Mouse (Mus musculus): ENCODE results near the gene Tmem247. TPM values are rescaled to one million over a fixed set of nuclear protein-coding genes. Genes with fewer than 3 reads are reported as not detected.

Gene Tmem247
- polyA plus RNA-seq, 1 experiment from 2014 or later = not detected

DNA sequence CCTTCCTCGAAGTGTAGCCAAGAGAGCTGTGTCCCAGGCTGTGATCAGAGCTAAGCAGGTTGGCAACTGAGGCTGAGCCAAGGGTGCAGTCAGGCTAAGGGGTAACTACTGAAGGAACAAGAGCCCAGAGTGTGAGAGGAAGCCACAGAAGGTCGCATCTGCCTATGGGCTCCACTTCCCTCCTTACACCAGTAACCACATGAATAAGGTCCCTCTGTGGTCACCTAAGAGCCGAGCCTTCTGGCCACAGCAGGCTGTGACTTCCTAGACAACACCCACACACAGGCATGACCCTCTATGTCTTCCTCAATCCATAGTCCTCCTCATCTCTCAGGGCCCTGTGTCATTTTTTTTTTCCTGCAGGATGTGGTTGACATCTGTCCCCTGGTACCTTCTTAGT lies 12.9 kb upstream of the Tmem247 start:
- H3K27ac ChIP-seq = 0 out of 2 replicates have a peak overlapping the region, but pooled peaks have one; percentile 36
- WGBS = 65% methylated on average over 3 of the region's 3 CpGs
- no peaks in the 10 kb centered on the region for H3K9me3 ChIP-seq
- peak; percentile 55 for DNase-seq (ENCODE audit: low spot score)
- H3K36me3 ChIP-seq = no peaks in the 10 kb centered on the region
- H3K27me3 ChIP-seq (ENCODE audit: insufficient read depth, poor library complexity, severe bottlenecking) = peaks cover 22% of the 10 kb centered on the region
- no peak overlapping the region for H3K4me3 ChIP-seq
- peaks cover 39% of the 10 kb centered on the region for H3K4me1 ChIP-seq

DNA sequence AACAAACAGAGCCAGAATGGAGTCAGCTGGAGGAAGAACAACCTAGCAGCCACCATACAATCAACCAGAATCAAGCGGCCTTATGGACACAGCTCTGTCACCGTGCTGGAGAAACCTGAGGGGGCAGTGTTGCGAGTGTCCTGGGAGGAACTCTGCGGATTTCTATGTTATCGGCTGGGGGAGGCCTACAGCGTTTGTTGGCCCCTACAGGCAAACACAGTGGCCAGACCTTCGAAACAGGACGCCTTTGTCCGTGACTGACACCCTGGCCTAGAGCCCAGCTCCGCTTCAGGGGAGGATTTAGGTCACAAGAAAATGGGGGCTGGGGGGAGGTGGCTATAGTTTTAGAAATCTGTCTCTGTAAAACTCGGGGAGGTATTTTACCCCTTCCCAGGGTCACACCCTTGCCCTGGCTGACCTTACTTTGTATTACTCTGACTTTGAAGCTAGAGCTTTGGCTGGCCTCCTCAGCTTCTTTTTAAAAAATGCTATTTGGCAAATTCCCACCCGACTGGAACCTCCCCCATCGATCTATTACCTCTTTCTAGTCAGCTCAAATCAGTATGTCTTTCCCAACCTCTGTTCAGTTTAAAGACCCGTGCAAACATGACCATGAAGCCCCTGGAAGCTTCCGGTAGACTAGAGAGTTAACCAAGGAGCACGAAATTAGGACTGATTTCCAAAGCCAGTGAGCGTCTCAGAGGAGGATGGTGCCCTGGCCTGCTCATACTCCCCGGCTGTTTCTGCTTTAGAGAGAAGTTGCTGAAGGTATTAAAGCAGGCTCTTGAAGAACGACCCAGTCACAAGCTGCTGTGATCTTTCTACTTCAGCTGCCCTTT lies 11.6 kb upstream of the Tmem247 start:
- peak; percentile 84 for DNase-seq (ENCODE audit: low spot score)
- peaks cover 43% of the 10 kb centered on the region for H3K4me1 ChIP-seq
- H3K27ac ChIP-seq = peak overlapping the region; percentile 4; the same call in 1 of the 2 replicates
- no peaks in the 10 kb centered on the region for H3K36me3 ChIP-seq
- WGBS = 26% methylated on average over 19 of the region's 19 CpGs
- 0 out of 2 replicates have a peak overlapping the region, but pooled peaks have one; percentile 15 for H3K4me3 ChIP-seq
- H3K27me3 ChIP-seq (ENCODE audit: insufficient read depth, poor library complexity, severe bottlenecking) = peaks cover 22% of the 10 kb centered on the region
- no peaks in the 10 kb centered on the region for H3K9me3 ChIP-seq

DNA sequence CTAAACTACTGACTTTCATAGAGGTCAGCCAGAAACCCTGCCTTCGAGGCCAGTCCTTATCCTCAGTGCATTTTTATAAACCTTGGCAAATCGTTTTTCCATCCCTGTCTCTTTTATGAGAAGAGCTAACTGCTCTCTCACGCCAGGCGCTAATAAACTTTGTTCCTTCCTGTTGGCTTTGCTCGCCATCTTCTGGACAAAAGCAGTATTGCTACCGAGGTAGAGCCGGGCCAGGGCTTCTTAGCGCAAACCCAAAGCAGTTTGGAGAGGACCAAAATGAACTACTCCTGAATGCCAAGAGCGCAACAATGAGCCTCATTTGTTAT lies 11.0 kb upstream of the Tmem247 start:
- Histone ChIP-seq H3K4me3 (0 out of 2 replicates have a peak overlapping the region, but pooled peaks have one; percentile 15), H3K36me3 (no peaks in the 10 kb centered on the region), H3K4me1 (peaks cover 45% of the 10 kb centered on the region), H3K27ac (peak overlapping the region; percentile 4; the same call in 1 of the 2 replicates), H3K9me3 (no peaks in the 10 kb centered on the region), H3K27me3 (ENCODE audit: insufficient read depth, poor library complexity, severe bottlenecking) (peaks cover 22% of the 10 kb centered on the region)
- WGBS = 3% methylated on average over 9 of the region's 9 CpGs
- peak; percentile 86 for DNase-seq (ENCODE audit: low spot score)

DNA sequence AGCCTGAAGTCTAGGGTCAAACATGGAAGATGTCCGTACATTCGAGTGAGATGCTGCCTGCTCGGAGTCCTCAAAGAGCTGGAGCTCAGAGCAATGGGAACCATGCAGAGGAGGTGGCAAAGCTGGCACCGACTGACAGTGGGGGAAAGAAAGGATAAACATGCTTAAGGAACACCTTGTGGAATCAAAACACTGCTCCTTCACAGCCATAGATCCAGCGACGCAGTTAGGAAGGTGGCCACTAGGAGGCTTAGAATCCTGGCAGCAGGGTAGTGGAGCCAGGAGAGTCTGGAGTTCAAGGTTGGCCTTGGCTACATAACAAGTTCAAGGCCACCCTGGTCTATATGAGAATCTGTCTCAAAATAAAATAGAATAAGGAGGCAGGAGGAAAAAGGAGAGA lies 10.5 kb upstream of the Tmem247 start:
- peaks cover 50% of the 10 kb centered on the region for H3K4me1 ChIP-seq
- H3K27me3 ChIP-seq (ENCODE audit: insufficient read depth, poor library complexity, severe bottlenecking) = peaks cover 22% of the 10 kb centered on the region
- H3K36me3 ChIP-seq = no peaks in the 10 kb centered on the region
- H3K4me3 ChIP-seq = no peak overlapping the region
- DNase-seq (ENCODE audit: low spot score) = no peak
- no peak overlapping the region for H3K27ac ChIP-seq
- no peaks in the 10 kb centered on the region for H3K9me3 ChIP-seq
- 26% methylated on average over 6 of the region's 6 CpGs for WGBS

DNA sequence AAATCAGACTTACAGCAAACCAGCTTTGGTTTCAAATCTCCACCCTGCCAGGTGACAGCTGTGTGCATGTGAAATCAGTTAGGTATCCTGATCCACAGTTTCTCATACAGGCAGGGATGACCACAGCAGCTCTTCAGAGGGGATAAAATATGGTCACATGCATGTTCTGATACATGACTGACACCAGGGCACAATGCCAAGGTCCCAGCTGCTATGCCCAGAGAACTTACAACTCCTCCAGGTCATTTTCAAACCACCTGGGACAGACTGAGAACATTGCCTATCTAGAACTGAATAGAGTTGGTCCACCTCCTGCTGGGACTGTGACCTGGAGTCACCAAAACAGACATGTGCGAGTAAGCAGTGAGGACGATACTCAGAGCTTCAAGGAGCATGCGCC lies 10.1 kb upstream of the Tmem247 start:
- peak; percentile 68 for DNase-seq (ENCODE audit: low spot score)
- peaks cover 22% of the 10 kb centered on the region for H3K27me3 ChIP-seq (ENCODE audit: insufficient read depth, poor library complexity, severe bottlenecking)
- peaks cover 54% of the 10 kb centered on the region for H3K4me1 ChIP-seq
- H3K9me3 ChIP-seq = no peaks in the 10 kb centered on the region
- no peaks in the 10 kb centered on the region for H3K36me3 ChIP-seq
- 84% methylated on average over 3 of the region's 3 CpGs for WGBS
- no peak overlapping the region for H3K27ac ChIP-seq
- no peak overlapping the region for H3K4me3 ChIP-seq

DNA sequence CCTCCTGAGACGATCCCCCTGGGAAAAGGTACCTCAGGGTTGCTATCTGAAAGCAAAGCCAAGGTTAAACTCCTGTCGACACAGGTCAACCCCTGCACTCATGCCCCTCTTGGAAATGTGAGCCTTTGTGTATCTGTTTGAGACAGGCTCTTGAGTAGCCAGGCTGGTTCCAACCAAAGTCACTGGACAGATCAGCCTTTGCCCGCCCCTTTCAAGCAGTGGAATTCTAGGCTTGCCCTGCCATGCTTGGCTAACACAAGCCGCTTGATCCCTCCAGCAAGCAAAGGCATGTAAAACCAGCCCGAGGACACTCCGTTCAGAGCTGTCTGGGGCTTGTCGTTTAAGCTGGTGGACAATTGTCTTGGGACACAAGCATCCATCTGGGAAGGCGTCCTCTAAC lies 8.8 kb upstream of the Tmem247 start:
- peak; percentile 67 for DNase-seq (ENCODE audit: low spot score)
- WGBS = 60% methylated on average over 8 of the region's 8 CpGs
- Histone ChIP-seq H3K27me3 (ENCODE audit: insufficient read depth, poor library complexity, severe bottlenecking) (peaks cover 22% of the 10 kb centered on the region), H3K27ac (no peak overlapping the region), H3K36me3 (no peaks in the 10 kb centered on the region), H3K4me1 (peaks cover 51% of the 10 kb centered on the region), H3K9me3 (no peaks in the 10 kb centered on the region), H3K4me3 (no peak overlapping the region)

DNA sequence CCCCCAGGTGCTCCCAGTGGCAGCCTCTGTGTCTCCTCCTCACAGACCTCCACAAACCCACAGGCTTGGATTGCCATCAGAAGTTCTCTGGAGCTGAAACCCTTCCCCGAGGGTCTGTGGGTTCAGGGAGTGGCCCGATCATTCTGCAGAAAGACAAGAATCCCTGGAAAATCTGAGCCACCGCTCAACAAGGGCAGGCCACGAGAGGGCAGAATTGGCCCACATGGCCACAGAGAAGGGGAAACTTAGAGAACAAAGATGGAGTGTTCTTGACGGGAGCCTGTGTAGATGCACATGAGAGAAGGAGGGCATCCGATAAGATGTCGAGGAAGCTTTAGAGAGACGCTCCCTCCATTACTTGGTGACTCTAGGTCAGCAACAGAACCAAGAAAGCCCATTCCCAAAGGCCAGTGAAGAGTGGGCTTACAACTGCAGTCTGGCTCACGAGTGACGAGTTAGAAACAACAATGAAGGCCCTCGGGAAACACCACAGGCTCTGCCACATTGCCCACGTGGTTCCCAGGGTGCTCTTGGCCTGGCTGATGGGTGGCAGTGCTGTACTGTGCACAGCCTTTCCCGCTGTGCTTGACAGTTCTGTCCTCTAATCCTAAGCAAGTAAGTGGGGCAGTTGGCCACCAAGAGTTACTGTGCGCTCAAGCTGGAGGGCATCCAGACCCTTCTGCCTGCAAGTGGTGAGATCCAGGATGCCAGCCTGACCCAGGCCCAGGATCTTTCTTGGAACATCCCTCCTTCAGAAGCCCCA lies 7.2 kb upstream of the Tmem247 start:
- no peaks in the 10 kb centered on the region for H3K36me3 ChIP-seq
- H3K27ac ChIP-seq = no peak overlapping the region
- no peak overlapping the region for H3K4me3 ChIP-seq
- peaks cover 35% of the 10 kb centered on the region for H3K4me1 ChIP-seq
- H3K27me3 ChIP-seq (ENCODE audit: insufficient read depth, poor library complexity, severe bottlenecking) = peaks cover 22% of the 10 kb centered on the region
- H3K9me3 ChIP-seq = no peaks in the 10 kb centered on the region
- DNase-seq (ENCODE audit: low spot score) = peak; percentile 76
- 65% methylated on average over 14 of the region's 14 CpGs for WGBS

DNA sequence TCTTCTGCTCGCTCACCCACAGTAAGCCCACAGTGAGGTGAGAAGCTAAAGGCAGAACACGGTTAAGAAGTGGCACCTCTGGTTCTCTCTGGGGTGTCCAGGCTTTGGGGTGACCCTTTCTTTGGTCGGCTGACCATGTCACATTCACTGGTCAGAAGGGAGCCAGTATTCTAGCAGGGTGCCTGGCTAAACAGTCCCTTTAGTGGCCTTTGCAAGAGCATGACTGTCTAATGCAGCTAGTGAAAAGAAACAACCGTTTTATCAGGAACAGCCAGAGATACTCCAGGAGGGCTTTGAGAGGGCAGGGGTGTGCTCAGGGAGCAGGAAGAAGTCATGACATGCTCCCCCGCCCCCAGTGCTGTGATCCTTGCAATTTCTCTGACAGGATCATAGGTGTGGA lies 5.9 kb upstream of the Tmem247 start:
- H3K27ac ChIP-seq = no peak overlapping the region
- peak; percentile 72 for DNase-seq (ENCODE audit: low spot score)

DNA sequence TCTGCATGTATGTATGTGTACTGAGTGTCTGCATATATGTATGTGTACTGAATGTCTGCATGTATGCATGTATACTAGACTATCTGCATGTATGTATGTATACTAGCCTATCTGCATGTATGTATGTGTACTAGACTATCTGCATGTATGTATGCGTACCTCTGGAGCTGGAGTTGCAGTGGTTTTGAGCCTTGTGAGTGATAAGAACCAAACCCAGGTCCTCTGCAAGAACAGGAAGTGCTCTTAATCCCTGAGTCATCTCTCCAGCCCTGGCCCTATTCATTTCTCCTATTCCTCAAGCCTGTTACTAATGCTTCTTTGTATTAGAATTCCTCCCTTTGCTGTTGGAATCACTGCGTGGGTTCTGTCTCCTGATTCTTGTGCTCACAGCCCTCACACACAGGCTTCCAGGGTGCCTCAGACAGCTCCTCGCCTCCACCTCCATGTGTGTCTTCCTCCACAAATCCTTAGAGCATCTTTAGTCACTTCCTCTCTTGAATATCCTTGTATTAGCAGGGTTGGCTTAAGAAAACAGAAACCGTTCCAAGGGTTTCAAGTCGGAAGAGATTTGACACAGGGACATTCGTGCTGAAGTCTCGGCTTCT lies 4.0 kb upstream of the Tmem247 start:
- peak; percentile 38 for DNase-seq (ENCODE audit: low spot score)
- Histone ChIP-seq H3K9me3 (no peaks in the 10 kb centered on the region), H3K4me1 (peaks cover 21% of the 10 kb centered on the region), H3K27ac (no peak overlapping the region), H3K36me3 (no peaks in the 10 kb centered on the region), H3K4me3 (no peak overlapping the region), H3K27me3 (ENCODE audit: insufficient read depth, poor library complexity, severe bottlenecking) (0 out of 2 replicates have a peak, but pooled peaks cover 7% of the 10 kb centered on the region)
- 74% methylated on average over 7 of the region's 7 CpGs for WGBS

More for the DNA sequence above, 5.9 kb upstream of the Tmem247 start:
- no peak overlapping the region for H3K4me3 ChIP-seq
- 46% methylated on average over 5 of the region's 5 CpGs for WGBS
- H3K27me3 ChIP-seq (ENCODE audit: insufficient read depth, poor library complexity, severe bottlenecking) = peaks cover 22% of the 10 kb centered on the region
- no peaks in the 10 kb centered on the region for H3K9me3 ChIP-seq
- H3K4me1 ChIP-seq = peaks cover 23% of the 10 kb centered on the region
- H3K36me3 ChIP-seq = no peaks in the 10 kb centered on the region

DNA sequence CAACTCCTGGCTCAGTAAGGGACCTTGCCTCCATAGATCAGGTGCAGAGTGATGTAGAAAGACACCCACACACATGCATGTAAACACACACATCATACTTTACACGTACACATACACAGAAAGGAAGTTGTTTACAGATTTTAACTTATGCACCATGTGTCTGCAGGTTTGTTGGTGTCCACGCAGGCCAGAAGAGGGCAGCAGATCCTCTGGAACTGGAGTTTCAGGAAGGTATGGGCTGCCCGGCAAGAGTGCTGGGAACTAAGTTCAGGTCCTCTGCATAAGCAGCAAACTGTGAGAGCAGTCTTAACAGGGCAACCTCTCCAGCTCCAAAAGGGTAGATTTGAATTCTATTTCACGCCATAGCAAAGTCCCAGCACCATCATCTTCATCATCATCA lies 1.6 kb upstream of the Tmem247 start:
- Histone ChIP-seq H3K4me1 (peaks cover 11% of the 10 kb centered on the region), H3K4me3 (no peak overlapping the region), H3K36me3 (no peaks in the 10 kb centered on the region), H3K27me3 (ENCODE audit: insufficient read depth, poor library complexity, severe bottlenecking) (no peaks in the 10 kb centered on the region), H3K27ac (no peak overlapping the region), H3K9me3 (no peaks in the 10 kb centered on the region)
- 79% methylated on average over 4 of the region's 4 CpGs for WGBS
- DNase-seq (ENCODE audit: low spot score) = no peak

DNA sequence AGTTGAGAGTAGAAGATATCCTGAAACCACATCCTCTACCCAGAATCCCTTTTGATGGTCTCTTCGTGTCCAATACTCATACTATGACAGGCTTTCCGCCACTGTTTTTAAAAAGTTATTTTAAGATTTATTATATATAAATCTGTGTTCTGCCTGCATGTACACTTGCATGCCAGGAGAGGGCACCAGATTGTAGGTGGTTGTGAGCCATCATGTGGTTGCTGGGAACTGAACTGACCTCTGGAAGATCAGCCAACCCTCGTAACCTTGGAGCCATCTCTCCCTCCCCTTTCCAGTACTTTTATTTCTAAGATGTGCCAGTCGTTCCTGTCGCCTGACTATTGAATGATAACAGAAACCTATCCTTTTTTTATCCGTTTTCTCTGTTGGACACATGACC lies 1.6 kb downstream of the Tmem247 start:
- Histone ChIP-seq H3K9me3 (no peaks in the 10 kb centered on the region), H3K36me3 (no peaks in the 10 kb centered on the region), H3K4me1 (peaks cover 3% of the 10 kb centered on the region; the same call in 1 of the 2 replicates), H3K27ac (no peak overlapping the region), H3K4me3 (no peak overlapping the region), H3K27me3 (ENCODE audit: insufficient read depth, poor library complexity, severe bottlenecking) (no peaks in the 10 kb centered on the region)
- DNase-seq (ENCODE audit: low spot score) = no peak
- 72% methylated on average over 6 of the region's 6 CpGs for WGBS

DNA sequence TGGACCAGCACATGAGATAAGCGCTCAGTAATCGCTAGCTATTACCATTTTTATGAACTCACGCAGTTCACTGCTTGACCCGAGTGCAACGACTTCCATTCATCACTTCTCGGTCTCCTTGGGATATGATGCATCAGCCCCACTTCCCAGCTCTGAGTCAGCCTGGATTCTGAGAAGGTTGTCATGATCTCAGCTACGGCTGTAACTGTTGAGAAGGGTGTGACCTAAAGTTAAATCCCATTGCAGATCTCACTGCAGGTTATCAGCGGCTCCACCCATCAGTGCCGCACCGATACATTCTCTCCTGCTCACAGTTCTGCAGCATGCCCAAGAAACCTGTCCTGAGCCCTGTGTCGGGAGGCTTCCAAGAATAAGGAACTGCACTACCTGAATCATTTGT lies 2.6 kb downstream of the Tmem247 start:
- Histone ChIP-seq H3K4me1 (peaks cover 3% of the 10 kb centered on the region; the same call in 1 of the 2 replicates), H3K36me3 (no peaks in the 10 kb centered on the region), H3K9me3 (no peaks in the 10 kb centered on the region), H3K27me3 (ENCODE audit: insufficient read depth, poor library complexity, severe bottlenecking) (no peaks in the 10 kb centered on the region), H3K27ac (no peak overlapping the region), H3K4me3 (no peak overlapping the region)
- no peak for DNase-seq (ENCODE audit: low spot score)
- 69% methylated on average over 11 of the region's 11 CpGs for WGBS

DNA sequence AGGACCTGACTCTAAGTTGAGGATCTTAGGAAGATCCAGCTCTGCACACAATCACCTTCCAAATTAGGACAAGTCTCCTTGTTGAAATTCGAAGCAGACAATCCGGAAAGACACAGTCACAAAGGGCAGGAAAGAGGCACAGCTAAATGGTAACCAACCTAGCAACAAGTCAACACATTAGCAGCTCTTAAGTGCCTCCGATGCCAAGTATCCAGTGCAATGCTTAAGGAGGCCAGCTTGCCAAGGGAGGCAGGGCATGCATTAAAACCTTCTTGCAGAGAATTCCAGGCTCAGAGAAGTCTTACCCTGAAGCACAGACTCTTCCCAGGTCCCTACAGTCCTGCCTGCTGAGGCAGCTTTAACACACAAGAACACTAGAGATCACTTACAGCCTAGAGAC lies 7.5 kb downstream of the Tmem247 start:
- no peaks in the 10 kb centered on the region for H3K27me3 ChIP-seq (ENCODE audit: insufficient read depth, poor library complexity, severe bottlenecking)
- no peak for DNase-seq (ENCODE audit: low spot score)
- 68% methylated on average over 3 of the region's 3 CpGs for WGBS
- H3K36me3 ChIP-seq = no peaks in the 10 kb centered on the region
- H3K27ac ChIP-seq = no peak overlapping the region
- no peak overlapping the region for H3K4me3 ChIP-seq
- H3K9me3 ChIP-seq = 0 out of 2 replicates have a peak, but pooled peaks cover 3% of the 10 kb centered on the region
- H3K4me1 ChIP-seq = peaks cover 3% of the 10 kb centered on the region; the same call in 1 of the 2 replicates
